Mouse (Mus musculus) liver, postnatal 0 days (tissue): ENCODE measurements around the gene Adamts9.

ENCODE experiments used
- CTCF ChIP-seq: sonication (generic); IDR thresholded peaks from 2 replicates; pipeline ENCODE4 v1.5.1; 2016; ENCODE audit warnings: antibody characterized with exemption, low read depth
- EP300 ChIP-seq: IDR thresholded peaks from 2 replicates; pipeline ENCODE4 v1.6.1; 2016; ENCODE audit warnings: antibody characterized with exemption, low read depth, mild to moderate bottlenecking

DNA sequence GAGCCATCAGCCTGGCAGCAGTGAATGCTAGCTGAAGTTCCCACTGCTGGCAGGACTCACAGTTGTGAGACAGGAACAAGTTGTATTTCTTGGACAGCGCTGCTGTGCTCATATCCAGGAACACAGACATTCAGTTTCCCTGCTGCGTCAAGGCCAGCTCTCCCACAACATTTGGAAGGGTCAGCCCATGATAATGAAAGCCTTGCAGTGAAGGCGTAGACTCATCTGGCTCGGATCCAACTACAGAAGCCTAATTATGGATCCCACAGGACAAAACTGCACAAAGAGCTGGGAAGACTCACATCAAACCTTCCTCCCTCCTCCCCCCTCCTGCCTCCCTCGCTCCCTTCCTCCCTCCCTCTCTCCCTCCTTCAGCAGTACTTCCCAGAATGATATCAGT lies 93.0 kb downstream of the Adamts9 start:
- peak; percentile 39; the same call in 1 of the 2 replicates for TF ChIP-seq EP300
- TF ChIP-seq CTCF, result no peak
